In the genomic region with DNA sequence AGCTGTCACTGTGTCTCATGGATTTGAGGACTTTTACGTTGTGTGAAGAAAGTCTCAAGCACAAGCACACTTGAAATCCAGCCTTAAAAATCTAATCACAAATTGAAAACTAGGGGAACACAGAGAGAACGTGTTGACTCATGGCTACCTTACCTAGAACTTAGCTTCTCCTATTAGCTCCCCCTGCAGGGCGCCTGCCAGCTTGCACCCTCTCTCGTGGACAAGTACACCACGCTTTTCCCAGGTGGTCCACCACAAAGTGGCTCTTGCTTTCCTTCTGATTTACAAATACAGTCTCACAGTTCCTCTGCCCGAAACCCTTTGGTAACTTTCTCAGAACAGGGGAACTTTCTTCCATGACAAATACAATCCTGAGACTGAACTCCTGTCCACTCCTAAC, we compare ENCODE assay signal across 9 mouse cellular contexts.
A peak's percentile ranks its signal among the peaks of the same experiment; 100 is the strongest.
DNase-seq lines count a peak whose midpoint lies in the region.
"Had no signal": no experiment of that assay in that cellular context is flagged by ENCODE, and none has a peak within 500 bp of the region (broad histone marks: within the 10 kb centered on the region; RNA-seq: fewer than 3 reads in every experiment).

No protein-coding gene starts in this region.

- peak; percentile 28 for DNase-seq in embryo, embryonic 10 days (ENCODE audit: low spot score)
- no peak for DNase-seq in embryo, embryonic 9.5 days (ENCODE audit: extremely low spot score)
- peak; percentile 14 for DNase-seq in lung, postnatal 14 days
- no peak for DNase-seq in lung, postnatal 10 days
- peak; percentile 21 for DNase-seq in brain, adult 2 months (ENCODE audit: low read depth, low spot score)
- peak; percentile 60 for DNase-seq in thymus, postnatal 25 days
- DNase-seq in MN1 (ENCODE audit: low spot score) = no peak
- DNase-seq in right cerebral cortex, adult 18-20 months = no peak
- DNase-seq: embryo, embryonic 11 days had no signal

Comparison
In these comparisons a context has a peak if more than half of its experiments do, and no peak if none do; other contexts are left out.
1. DNase-seq: peak in embryo, embryonic 10 days (single experiment), lung, postnatal 14 days (single experiment), brain, adult 2 months (single experiment) and thymus, postnatal 25 days (single experiment); none in embryo, embryonic 9.5 days (single experiment), lung, postnatal 10 days (single experiment), MN1 (single experiment) and right cerebral cortex, adult 18-20 months (single experiment).